ENCODE assay signal across 8 mouse cellular contexts in the genomic region with DNA sequence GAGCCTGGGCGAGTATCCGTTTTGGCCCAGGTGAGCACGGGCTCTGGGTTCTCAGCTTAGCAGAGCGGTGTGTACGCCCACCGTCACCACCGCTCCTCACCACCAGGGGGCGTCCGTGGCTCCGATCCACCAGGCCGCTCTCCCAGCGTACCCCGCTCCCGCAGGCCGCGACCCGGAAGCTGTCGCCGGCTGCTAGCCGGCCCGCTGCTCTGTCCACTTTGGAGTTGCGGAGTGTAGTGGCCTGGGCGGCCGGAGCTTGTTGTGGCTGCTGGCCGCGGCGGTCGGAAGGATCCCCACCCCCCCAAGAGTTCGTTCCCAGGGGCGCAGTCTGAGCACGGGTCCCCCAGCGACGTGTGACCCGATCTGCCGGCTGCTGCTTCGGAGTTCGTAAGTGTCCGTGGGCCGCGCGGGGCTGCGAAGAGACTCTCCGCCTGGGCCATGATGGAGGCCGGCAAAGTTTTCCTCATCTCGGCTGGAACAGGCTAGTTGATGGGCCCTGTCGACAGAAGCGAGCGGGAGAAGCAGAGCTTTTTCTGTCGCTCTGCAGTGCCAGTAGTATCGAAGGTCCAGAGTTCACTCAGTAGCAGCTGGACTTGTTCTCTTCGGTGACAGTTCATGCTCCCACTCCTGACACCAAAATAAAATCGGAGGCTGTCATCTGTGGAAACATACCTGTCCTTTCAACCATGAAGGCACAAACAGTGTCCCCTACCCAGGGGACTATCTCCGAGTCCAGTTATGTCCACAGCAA. TPM values are rescaled to one million over a fixed set of nuclear protein-coding genes. Genes with fewer than 3 reads are reported as not detected.
DNase-seq lines count a peak whose midpoint lies in the region; ATAC-seq and TF ChIP-seq lines count a peak whose summit lies in the region.

A gene (plus strand): TSS at position 227 of the 751 bp plus-strand sequence.

- H3K27me3 ChIP-seq in ES-Bruce4 (ENCODE audit: control insufficient read depth, insufficient read depth, low read length, poor library complexity, severe bottlenecking): no peaks in the 10 kb centered on the region
- H3K27me3 ChIP-seq in forebrain, embryonic 14.5 days (replicated peaks; ENCODE audit: control insufficient read depth, insufficient read depth, low read length): no peaks in the 10 kb centered on the region
- H3K27me3 ChIP-seq in neural tube, embryonic 15.5 days (replicated peaks): no peaks in the 10 kb centered on the region

- peak; percentile 75 for ATAC-seq in cerebellum, adult (ENCODE audit: insufficient number of reproducible peaks, low FRiP score, low TSS enrichment)
- peak; percentile 98 for ATAC-seq in forebrain, embryonic 14.5 days
- peak; percentile 94 for ATAC-seq in neural tube, embryonic 15.5 days (ENCODE audit: low FRiP score)

- H3K36me3 ChIP-seq in ES-Bruce4 (ENCODE audit: control insufficient read depth, insufficient read depth, low read length, poor library complexity, severe bottlenecking): no peaks in the 10 kb centered on the region
- peaks cover 15% of the 10 kb centered on the region for H3K36me3 ChIP-seq in forebrain, embryonic 14.5 days (ENCODE audit: control insufficient read depth, insufficient read depth, low read length)
- H3K36me3 ChIP-seq in neural tube, embryonic 15.5 days: no peaks in the 10 kb centered on the region

- no peak for TF ChIP-seq EP300 in ES-Bruce4 (IDR thresholded peaks at IDR 0.05; ENCODE audit: insufficient read depth, low read depth, low read length)

- TF ChIP-seq POLR2A in ES-Bruce4 (IDR thresholded peaks at IDR 0.05; ENCODE audit: insufficient read depth, low read length): no peak

- H3K4me2 ChIP-seq in forebrain, embryonic 14.5 days (ENCODE audit: low read length): peak within 1 kb of the TSS; percentile 79
- peak within 1 kb of the TSS; percentile 84 for H3K4me2 ChIP-seq in neural tube, embryonic 15.5 days

- intact Hi-C loops in heart, postnatal 14 days (cut with DNase I): loop anchor here (5.0 kb wide), 1 partner anchor 605 kb away; a partner anchor contains a TSS

- H3K9me3 ChIP-seq in ES-Bruce4 (replicated peaks; ENCODE audit: control insufficient read depth, insufficient read depth, low read length, poor library complexity, severe bottlenecking): no peaks in the 10 kb centered on the region
- H3K9me3 ChIP-seq in forebrain, embryonic 14.5 days (replicated peaks; ENCODE audit: control insufficient read depth, low read length): no peaks in the 10 kb centered on the region
- no peaks in the 10 kb centered on the region for H3K9me3 ChIP-seq in neural tube, embryonic 15.5 days (replicated peaks)

- 3% methylated on average over 53 of the region's 53 CpGs for WGBS in forebrain, embryonic 14.5 days
- WGBS in neural tube, embryonic 15.5 days: 2% methylated on average over 53 of the region's 53 CpGs

- no peaks in the 10 kb centered on the region for H3K4me1 ChIP-seq in ES-Bruce4 (ENCODE audit: control insufficient read depth, insufficient read depth, low read length)
- peaks cover 16% of the 10 kb centered on the region for H3K4me1 ChIP-seq in forebrain, embryonic 14.5 days (ENCODE audit: control insufficient read depth, insufficient read depth, low read length)
- peaks cover 44% of the 10 kb centered on the region for H3K4me1 ChIP-seq in neural tube, embryonic 15.5 days

- peak within 1 kb of the TSS; percentile 77 for H3K4me3 ChIP-seq in ES-Bruce4 (ENCODE audit: low read depth, low read length)
- peak within 1 kb of the TSS; percentile 73 for H3K4me3 ChIP-seq in forebrain, embryonic 14.5 days (ENCODE audit: low read depth, low read length)
- peak within 1 kb of the TSS; percentile 90 for H3K4me3 ChIP-seq in neural tube, embryonic 15.5 days (replicated peaks)

- DNase-seq in forebrain, embryonic 14.5 days (ENCODE audit: low spot score): peak; percentile 90
- peak; percentile 94 to 97 for DNase-seq in heart, postnatal 14 days
- DNase-seq in layer of hippocampus, adult 11-12 months (ENCODE audit: low spot score): peak; percentile 93
- peak; percentile 90 to 92 for DNase-seq in lung, adult 18-20 months
- peak; percentile 91 for DNase-seq in testis, postnatal 14 days (ENCODE audit: low spot score)

- TF ChIP-seq CTCF in ES-Bruce4 (IDR thresholded peaks at IDR 0.05; ENCODE audit: low read depth, low read length): peak; percentile 92

- H3K27ac ChIP-seq in ES-Bruce4 (ENCODE audit: insufficient read depth, low read length): no peak within 1 kb of the TSS
- H3K27ac ChIP-seq in forebrain, embryonic 14.5 days (ENCODE audit: low read depth, low read length): no peak within 1 kb of the TSS
- peak within 1 kb of the TSS; percentile 60; the same call in 1 of the 2 replicates for H3K27ac ChIP-seq in neural tube, embryonic 15.5 days (replicated peaks)

- H3K9ac ChIP-seq in ES-Bruce4 (ENCODE audit: low read depth, poor library complexity, severe bottlenecking): peak within 1 kb of the TSS; percentile 74
- H3K9ac ChIP-seq in forebrain, embryonic 14.5 days (ENCODE audit: low read length): peak within 1 kb of the TSS; percentile 87
- peak within 1 kb of the TSS; percentile 76 for H3K9ac ChIP-seq in neural tube, embryonic 15.5 days (replicated peaks)

RNA-seq across cellular contexts. Expression of the gene that starts here (rescaled TPM):
- 8.0 and 8.3 TPM in 2 replicates for polyA plus RNA-seq in ES-Bruce4 (2011; ENCODE audit: insufficient read depth, insufficient read length, low read depth, missing spikeins)
- polyA plus RNA-seq in forebrain, embryonic 14.5 days (2014; fragmentation: Nextera tagmentation; extraction: Ambion mirVana): 16.3 and 19.5 TPM in 2 replicates
- 10 to 100 TPM; 24.6 to 26.9 TPM for total RNA-seq in heart, postnatal 14 days (2021)
- 21.9 TPM in 2 replicates for polyA plus RNA-seq in neural tube, embryonic 15.5 days (2015; fragmentation: Nextera tagmentation; extraction: Ambion mirVana)
